17 mouse cellular contexts compared by ENCODE assay signal in genomic region chr4:138782098-138782497, GRCm38 (mm10). TPM values are rescaled to one million over a fixed set of nuclear protein-coding genes. Genes with fewer than 3 reads are reported as not detected.
DNase-seq lines count a peak whose midpoint lies in the region; ATAC-seq lines count a peak whose summit lies in the region.
"Had no signal": no experiment of that assay in that cellular context is flagged by ENCODE, and none has a peak within 500 bp of the region (broad histone marks: within the 10 kb centered on the region; RNA-seq: fewer than 3 reads in every experiment).

No protein-coding gene starts in this region.

- intact Hi-C loops in left cerebral cortex, postnatal 14 days (cut with DNase I) = no loop called here

- ATAC-seq in monocyte, adult 5-6 weeks (replicated peaks; ENCODE audit: insufficient number of reproducible peaks, low FRiP score, low TSS enrichment, poor library complexity, severe bottlenecking) = no peak
- ATAC-seq in CD4-positive, CD25-positive, alpha-beta regulatory T cell, adult 4 months = no peak

- DNase-seq in adrenal gland, postnatal 36 days = peak; percentile 16 to 46
- DNase-seq in adrenal gland, adult 8-10 months = no peak
- DNase-seq in testis, postnatal 14 days (ENCODE audit: low spot score) = peak; percentile 73
- no peak for DNase-seq in testis, postnatal 10 days (ENCODE audit: low spot score)
- DNase-seq in left cerebral cortex, postnatal 14 days (ENCODE audit: low spot score in 2 of 2) = peak; percentile 54 to 63
- no peak for DNase-seq in cerebellum, postnatal 4 days (ENCODE audit: low spot score in 2 of 2)
- DNase-seq: cerebellum, adult 11-12 months; embryo, embryonic 11 days; kidney, adult 11 months; liver; lung, embryonic 14.5 days had no signal

RNA-seq across cellular contexts. Expression of gene Pla2g2d, which starts 6.6 kb away (rescaled TPM):
- 1 to 10 TPM; 2.1 to 2.5 TPM for total RNA-seq in adrenal gland, postnatal 36 days (2021)
- total RNA-seq in adrenal gland, adult 8-10 months (2022) = 1 to 10 TPM; 1.8 to 4.1 (median 2.8) TPM
- under 1 TPM; 0.19 to 0.20 TPM for total RNA-seq in left cerebral cortex, postnatal 14 days (2021)
- total RNA-seq in monocyte, adult 5-6 weeks (2017) = not detected in 3 replicates
- under 1 TPM; 0.15 to 0.85 TPM for polyA plus RNA-seq in CD4-positive, CD25-positive, alpha-beta regulatory T cell, adult 4 months (2017; shearing (Covaris generic))
- total RNA-seq: megakaryocyte-erythroid progenitor cell, adult 5-6 weeks had no signal
- polyA plus RNA-seq: heart, embryonic 14.5 days had no signal

RNA-seq across cellular contexts. Expression of gene Pla2g2f, which starts 24.7 kb away (rescaled TPM):
- total RNA-seq in adrenal gland, postnatal 36 days (2021) = 10 to 100 TPM; 19.8 to 31.3 TPM
- 10 to 100 TPM; 27.9 to 46.9 (median 39.1) TPM for total RNA-seq in adrenal gland, adult 8-10 months (2022)
- total RNA-seq in left cerebral cortex, postnatal 14 days (2021) = under 1 TPM; 0.21 to 0.29 TPM
- not detected in 3 replicates for total RNA-seq in monocyte, adult 5-6 weeks (2017)
- not detected for polyA plus RNA-seq in CD4-positive, CD25-positive, alpha-beta regulatory T cell, adult 4 months (2017; shearing (Covaris generic))
- total RNA-seq: megakaryocyte-erythroid progenitor cell, adult 5-6 weeks had no signal
- polyA plus RNA-seq: heart, embryonic 14.5 days; lung, embryonic 14.5 days; testis, adult 2 months had no signal

RNA-seq across cellular contexts. Expression of gene Ubxn10, which starts 45.1 kb away (rescaled TPM):
- total RNA-seq in adrenal gland, postnatal 36 days (2021) = under 1 TPM; 0.76 to 0.79 TPM
- 1 to 10 TPM; 1.0 to 3.9 (median 2.3) TPM for total RNA-seq in adrenal gland, adult 8-10 months (2022)
- total RNA-seq in left cerebral cortex, postnatal 14 days (2021) = under 1 TPM; 0.88 to 0.99 TPM
- not detected in 3 replicates for total RNA-seq in monocyte, adult 5-6 weeks (2017)
- polyA plus RNA-seq in CD4-positive, CD25-positive, alpha-beta regulatory T cell, adult 4 months (2017; shearing (Covaris generic)) = not detected
- total RNA-seq: megakaryocyte-erythroid progenitor cell, adult 5-6 weeks had no signal

RNA-seq across cellular contexts. Expression of gene Pla2g2c, which starts 57.5 kb away (rescaled TPM):
- under 1 TPM; 0.20 to 0.43 TPM for total RNA-seq in adrenal gland, postnatal 36 days (2021)
- under 1 TPM in 3 of 4 experiments, not detected in 1; 0.52 to 0.81 (median 0.68) TPM for total RNA-seq in adrenal gland, adult 8-10 months (2022)
- total RNA-seq in left cerebral cortex, postnatal 14 days (2021) = under 1 TPM in 1 of 2 experiments, not detected in 1; 0.22 TPM
- total RNA-seq in monocyte, adult 5-6 weeks (2017) = not detected in 3 replicates
- polyA plus RNA-seq in CD4-positive, CD25-positive, alpha-beta regulatory T cell, adult 4 months (2017; shearing (Covaris generic)) = not detected
- total RNA-seq: megakaryocyte-erythroid progenitor cell, adult 5-6 weeks had no signal
- polyA plus RNA-seq: spleen, adult 2 months had no signal

Comparison
In these comparisons a context has a peak if more than half of its experiments do, and no peak if none do; other contexts are left out.
1. DNase-seq: peak in adrenal gland, postnatal 36 days (2 of 2), testis, postnatal 14 days (single experiment) and left cerebral cortex, postnatal 14 days (2 of 2); none in adrenal gland, adult 8-10 months (single experiment), testis, postnatal 10 days (single experiment) and cerebellum, postnatal 4 days (0 of 2).
2. RNA of gene Pla2g2f, which starts 24.7 kb away (total RNA-seq): 27.9 to 46.9 TPM in adrenal gland, adult 8-10 months and 19.8 to 31.3 TPM in adrenal gland, postnatal 36 days; 0.21 to 0.29 TPM in left cerebral cortex, postnatal 14 days and not detected in monocyte, adult 5-6 weeks; every median in the first group is over 10 times any median in the second.